Mouse (Mus musculus): ENCODE data around the gene Pibf1. TPM values are rescaled to one million over a fixed set of nuclear protein-coding genes. Genes with fewer than 3 reads are reported as not detected.

The Pibf1 gene
- polyA plus RNA-seq, 1 experiment: 2.7 TPM

- Histone ChIP-seq H3K4me3 (replicated peaks; ENCODE audit: extremely low read depth, low read depth, low read length) (peak overlapping the region; percentile 55), H3K4me1 (ENCODE audit: control insufficient read depth, insufficient read depth, low read length) (no peaks in the 10 kb centered on the region; the same call in 1 of the 2 replicates)
- 4% methylated on average over 21 of the region's 21 CpGs for WGBS
- TF ChIP-seq CTCF (IDR thresholded peaks at IDR 0.05; ENCODE audit: insufficient read depth, low read length) (no peak), POLR2A (IDR thresholded peaks at IDR 0.05; ENCODE audit: borderline replicate concordance, extremely low read depth, low read depth, low read length) (no peak)
- no peak for DNase-seq
Observed at GRCm38 (mm10) chr14:99299701-99300191, 200.5 kb downstream of the Pibf1 start.

- no peaks in the 10 kb centered on the region; the same call in 1 of the 2 replicates for H3K4me1 ChIP-seq (ENCODE audit: control insufficient read depth, insufficient read depth, low read length)
- no peak overlapping the region for H3K4me3 ChIP-seq (replicated peaks; ENCODE audit: extremely low read depth, low read depth, low read length)
- no peak for TF ChIP-seq POLR2A (IDR thresholded peaks at IDR 0.05; ENCODE audit: borderline replicate concordance, extremely low read depth, low read depth, low read length)
- 47% methylated on average over 11 of the region's 11 CpGs for WGBS
- no peak for DNase-seq
Observed at GRCm38 (mm10) chr14:99301472-99301871, 202.2 kb downstream of the Pibf1 start.

Other genes with a start within 250 kb of the Pibf1 start
- not detected in 2 replicates for gene Rpl36a-ps1, start 105.1 kb upstream of the Pibf1 start, polyA plus RNA-seq (2012; rRNA removed)
- gene Mzt1, start 53.3 kb upstream of the Pibf1 start, polyA plus RNA-seq (2012; rRNA removed): 5.4 and 12.3 TPM in 2 replicates
- gene Bora, start 53.2 kb upstream of the Pibf1 start, polyA plus RNA-seq (2012; rRNA removed): 0.49 and 1.3 TPM in 2 replicates
- 4.1 and 4.4 TPM in 2 replicates for gene Dis3, start 346 bp downstream of the Pibf1 start, polyA plus RNA-seq (2012; rRNA removed)
- gene Klf5, start 199.3 kb downstream of the Pibf1 start, polyA plus RNA-seq (2012; rRNA removed): 39.9 and 43.1 TPM in 2 replicates

Measured in lung, adult 2 months (tissue).